Mouse (Mus musculus): ENCODE measurements at regions not wholly inside any gene's neighbourhood (a gene's known extent, or its start where the extent isn't known, plus 50 kb on each side); places are given as distances from the start of the nearest gene placed in this dataset.

DNA sequence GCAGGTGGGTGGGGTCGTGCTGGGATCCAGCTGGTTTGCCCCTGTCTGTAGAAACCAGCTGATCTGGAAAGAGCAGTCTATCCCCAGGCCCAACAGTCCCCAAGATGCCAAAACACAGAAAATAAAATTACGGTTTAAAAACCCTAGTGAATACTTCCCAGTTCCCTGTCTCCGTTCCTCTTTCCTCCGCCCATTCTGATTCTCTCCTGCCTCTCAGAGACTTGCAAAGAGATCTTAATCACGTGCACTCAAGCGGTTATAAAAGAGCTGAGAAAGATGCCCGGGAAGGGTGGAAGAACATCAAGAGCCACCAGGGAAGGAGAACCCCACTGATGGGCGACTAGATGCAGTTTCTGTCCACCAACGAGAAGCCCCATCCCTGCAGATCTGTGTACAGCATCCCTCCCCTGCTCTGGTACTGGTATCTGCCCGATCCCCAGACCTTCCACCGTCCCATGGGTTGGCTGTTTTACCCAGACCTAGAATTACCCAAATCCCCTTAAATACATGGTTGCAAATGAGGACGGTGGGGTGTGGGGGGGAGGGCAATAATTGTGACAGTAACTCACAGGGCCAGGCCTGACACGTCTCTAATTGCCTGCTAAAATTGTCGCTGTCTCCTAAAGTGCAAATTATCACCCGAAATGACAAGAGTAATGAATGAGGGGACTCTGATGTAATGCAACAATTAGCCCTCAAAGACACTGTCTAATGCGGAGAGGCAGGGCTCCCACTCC is 202.1 kb downstream of the Cryba4 start:
- 27% methylated on average over 16 of the region's 16 CpGs for WGBS

DNA sequence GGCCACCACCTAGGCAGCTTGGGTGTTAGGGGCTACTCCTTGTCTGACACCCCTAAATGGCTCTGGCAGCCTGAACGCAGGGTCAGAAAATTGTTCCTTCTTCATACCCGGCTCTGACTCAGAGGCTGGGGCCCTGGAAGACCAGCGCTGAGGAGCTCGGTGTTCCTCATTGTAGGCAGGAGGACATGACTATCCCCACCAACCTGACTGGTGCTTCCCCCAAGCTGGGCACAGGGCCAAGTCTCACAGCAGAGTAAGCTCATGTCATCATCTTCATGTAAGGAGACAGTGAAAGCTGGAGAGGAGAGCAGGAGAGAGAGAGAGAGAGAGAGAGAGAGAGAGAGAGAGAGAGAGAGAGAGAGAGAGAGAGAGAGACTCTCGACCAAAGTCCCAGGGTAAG is 201.4 kb downstream of the Cryba4 start:
- no peak overlapping the region for H3K27ac ChIP-seq (ENCODE audit: low read depth, low read length)
- H3K4me2 ChIP-seq (ENCODE audit: low read depth, low read length) = no peak overlapping the region
- no peak overlapping the region for H3K4me3 ChIP-seq (ENCODE audit: low read depth, low read length)
- no peaks in the 10 kb centered on the region for H3K9me3 ChIP-seq (ENCODE audit: control insufficient read depth, low read length)
- peaks cover 9% of the 10 kb centered on the region; the same call in 1 of the 2 replicates for H3K4me1 ChIP-seq (ENCODE audit: control insufficient read depth, insufficient read depth, low read length)
- no peaks in the 10 kb centered on the region for H3K27me3 ChIP-seq (ENCODE audit: control insufficient read depth, insufficient read depth, low read length)
- H3K9ac ChIP-seq (replicated peaks; ENCODE audit: low read depth, low read length) = no peak overlapping the region
- no peaks in the 10 kb centered on the region for H3K36me3 ChIP-seq (ENCODE audit: control insufficient read depth, insufficient read depth, low read length)
- WGBS = 71% methylated on average over 5 of the region's 5 CpGs
- no peak for ATAC-seq (ENCODE audit: low read depth)

More for the DNA sequence above, 202.1 kb downstream of the Cryba4 start:
- Histone ChIP-seq H3K4me3 (ENCODE audit: low read depth, low read length) (no peak overlapping the region), H3K4me2 (ENCODE audit: low read depth, low read length) (no peak overlapping the region), H3K27me3 (ENCODE audit: control insufficient read depth, insufficient read depth, low read length) (no peaks in the 10 kb centered on the region), H3K4me1 (ENCODE audit: control insufficient read depth, insufficient read depth, low read length) (peaks cover 9% of the 10 kb centered on the region; the same call in 1 of the 2 replicates), H3K27ac (ENCODE audit: low read depth, low read length) (no peak overlapping the region), H3K36me3 (ENCODE audit: control insufficient read depth, insufficient read depth, low read length) (no peaks in the 10 kb centered on the region), H3K9me3 (ENCODE audit: control insufficient read depth, low read length) (no peaks in the 10 kb centered on the region), H3K9ac (replicated peaks; ENCODE audit: low read depth, low read length) (no peak overlapping the region)
- peak; percentile 54; the same call in 1 of the 2 replicates for ATAC-seq (ENCODE audit: low read depth)

DNA sequence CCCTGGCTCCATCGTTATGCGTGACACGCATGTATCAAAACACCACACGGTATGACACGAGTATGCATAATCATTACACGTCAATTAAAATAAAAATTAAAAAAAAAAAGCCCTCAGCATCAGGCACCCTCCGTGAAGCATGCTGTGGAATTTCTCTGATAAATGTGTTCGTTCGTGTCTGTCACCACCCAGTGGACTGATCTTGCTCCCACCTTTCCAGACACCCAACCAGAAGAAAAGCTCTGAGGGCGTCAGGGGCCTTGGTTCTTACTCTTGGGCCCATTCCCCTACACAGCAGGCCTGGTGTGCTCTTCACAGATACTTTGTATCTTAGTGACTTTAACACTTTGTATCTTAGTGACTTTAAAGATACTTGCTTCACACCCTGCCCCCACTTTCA is 200.5 kb downstream of the Cryba4 start:
- H3K4me2 ChIP-seq (ENCODE audit: low read depth, low read length) = no peak overlapping the region

DNA sequence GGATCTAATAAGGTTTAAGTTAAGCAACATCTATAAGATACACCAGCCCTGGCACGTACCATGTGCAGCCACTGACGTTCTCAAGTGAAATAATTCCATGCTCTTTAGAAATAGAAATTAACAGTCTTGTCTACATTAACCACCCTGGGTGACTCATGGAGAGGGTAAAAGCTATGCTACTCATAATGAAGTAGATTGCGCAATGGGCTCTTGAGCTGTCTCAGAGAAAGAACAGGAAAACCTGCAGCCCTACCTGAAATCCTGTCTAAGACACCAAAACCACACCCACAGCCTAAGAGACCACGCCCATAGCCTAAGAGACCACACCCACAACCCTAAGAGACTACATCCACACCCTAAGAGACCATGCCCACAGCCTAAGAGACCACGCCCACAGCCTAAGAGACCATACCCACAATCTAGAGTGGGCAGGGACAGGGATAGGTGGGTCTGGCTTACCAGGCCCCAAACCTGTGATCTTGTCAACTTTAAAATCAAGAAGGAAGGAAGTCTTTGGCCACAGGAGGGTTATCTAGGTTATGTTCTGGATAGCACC is 198.6 kb downstream of the Cryba4 start:
- peaks cover 9% of the 10 kb centered on the region; the same call in 1 of the 2 replicates for H3K4me1 ChIP-seq (ENCODE audit: control insufficient read depth, insufficient read depth, low read length)
- H3K36me3 ChIP-seq (ENCODE audit: control insufficient read depth, insufficient read depth, low read length) = no peaks in the 10 kb centered on the region
- H3K27me3 ChIP-seq (ENCODE audit: control insufficient read depth, insufficient read depth, low read length) = no peaks in the 10 kb centered on the region
- 88% methylated on average over 5 of the region's 5 CpGs for WGBS
- H3K4me3 ChIP-seq (ENCODE audit: low read depth, low read length) = no peak overlapping the region
- no peak for ATAC-seq (ENCODE audit: low read depth)
- no peak overlapping the region for H3K4me2 ChIP-seq (ENCODE audit: low read depth, low read length)
- no peaks in the 10 kb centered on the region for H3K9me3 ChIP-seq (ENCODE audit: control insufficient read depth, low read length)
- no peak overlapping the region for H3K27ac ChIP-seq (ENCODE audit: low read depth, low read length)
- no peak overlapping the region for H3K9ac ChIP-seq (replicated peaks; ENCODE audit: low read depth, low read length)

More for the DNA sequence above, 200.5 kb downstream of the Cryba4 start:
- no peak overlapping the region for H3K9ac ChIP-seq (replicated peaks; ENCODE audit: low read depth, low read length)
- H3K36me3 ChIP-seq (ENCODE audit: control insufficient read depth, insufficient read depth, low read length) = no peaks in the 10 kb centered on the region
- ATAC-seq (ENCODE audit: low read depth) = no peak
- 83% methylated on average over 10 of the region's 10 CpGs for WGBS
- no peak overlapping the region for H3K4me3 ChIP-seq (ENCODE audit: low read depth, low read length)
- H3K9me3 ChIP-seq (ENCODE audit: control insufficient read depth, low read length) = no peaks in the 10 kb centered on the region
- no peaks in the 10 kb centered on the region for H3K27me3 ChIP-seq (ENCODE audit: control insufficient read depth, insufficient read depth, low read length)
- H3K27ac ChIP-seq (ENCODE audit: low read depth, low read length) = no peak overlapping the region
- H3K4me1 ChIP-seq (ENCODE audit: control insufficient read depth, insufficient read depth, low read length) = peaks cover 9% of the 10 kb centered on the region; the same call in 1 of the 2 replicates

DNA sequence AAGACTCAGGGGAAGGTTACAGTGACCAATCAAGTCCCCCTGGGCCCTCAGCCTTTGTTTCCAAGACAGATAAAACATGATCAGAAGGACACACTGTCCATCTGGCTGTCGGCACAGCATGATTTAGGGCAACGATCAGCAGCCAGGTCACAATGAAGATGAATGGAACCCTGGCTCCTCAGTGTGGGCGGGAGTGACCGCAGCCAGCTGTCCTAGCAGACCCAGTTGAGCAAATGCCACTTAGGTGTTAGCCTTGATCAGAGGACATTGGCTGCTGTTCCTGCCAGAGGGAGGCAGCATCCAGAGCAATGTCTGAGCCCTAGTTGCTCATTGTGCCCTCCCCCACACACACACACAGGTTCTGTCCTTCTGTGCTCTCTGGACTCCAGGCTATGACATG is 197.3 kb downstream of the Cryba4 start:
- Histone ChIP-seq H3K36me3 (ENCODE audit: control insufficient read depth, insufficient read depth, low read length) (no peaks in the 10 kb centered on the region), H3K27ac (ENCODE audit: low read depth, low read length) (no peak overlapping the region), H3K27me3 (ENCODE audit: control insufficient read depth, insufficient read depth, low read length) (no peaks in the 10 kb centered on the region), H3K4me3 (ENCODE audit: low read depth, low read length) (no peak overlapping the region), H3K9me3 (ENCODE audit: control insufficient read depth, low read length) (no peaks in the 10 kb centered on the region), H3K9ac (replicated peaks; ENCODE audit: low read depth, low read length) (no peak overlapping the region), H3K4me1 (ENCODE audit: control insufficient read depth, insufficient read depth, low read length) (peaks cover 9% of the 10 kb centered on the region; the same call in 1 of the 2 replicates), H3K4me2 (ENCODE audit: low read depth, low read length) (no peak overlapping the region)
- 52% methylated on average over 4 of the region's 4 CpGs for WGBS
- no peak for ATAC-seq (ENCODE audit: low read depth)

DNA sequence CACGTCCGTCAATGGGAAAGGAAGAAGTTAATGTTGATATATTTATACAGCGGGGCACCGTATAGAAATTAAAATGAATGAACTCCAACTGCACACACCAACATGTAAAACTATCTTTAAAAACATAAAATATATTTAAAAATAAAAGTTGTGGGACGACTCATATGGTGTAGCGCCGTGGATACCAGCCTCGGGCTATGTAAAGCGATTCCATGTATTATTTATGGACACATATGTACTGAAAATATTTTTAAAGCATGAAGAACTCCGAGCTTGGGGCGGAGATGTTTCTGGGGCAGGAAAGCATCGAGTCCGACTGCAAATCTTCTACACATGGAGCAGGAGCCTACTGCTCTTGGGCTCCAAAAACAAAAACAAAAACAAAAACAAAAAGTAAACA is 182.4 kb downstream of the Cryba4 start:
- H3K27ac ChIP-seq (ENCODE audit: low read depth, low read length) = no peak overlapping the region
- no peaks in the 10 kb centered on the region for H3K27me3 ChIP-seq (ENCODE audit: control insufficient read depth, insufficient read depth, low read length)
- H3K9ac ChIP-seq (replicated peaks; ENCODE audit: low read depth, low read length) = no peak overlapping the region
- H3K9me3 ChIP-seq (ENCODE audit: control insufficient read depth, low read length) = no peaks in the 10 kb centered on the region
- no peak overlapping the region for H3K4me2 ChIP-seq (ENCODE audit: low read depth, low read length)
- 87% methylated on average over 13 of the region's 13 CpGs for WGBS
- no peaks in the 10 kb centered on the region for H3K4me1 ChIP-seq (ENCODE audit: control insufficient read depth, insufficient read depth, low read length)
- H3K4me3 ChIP-seq (ENCODE audit: low read depth, low read length) = no peak overlapping the region
- no peaks in the 10 kb centered on the region for H3K36me3 ChIP-seq (ENCODE audit: control insufficient read depth, insufficient read depth, low read length)
- no peak for ATAC-seq (ENCODE audit: low read depth)

DNA sequence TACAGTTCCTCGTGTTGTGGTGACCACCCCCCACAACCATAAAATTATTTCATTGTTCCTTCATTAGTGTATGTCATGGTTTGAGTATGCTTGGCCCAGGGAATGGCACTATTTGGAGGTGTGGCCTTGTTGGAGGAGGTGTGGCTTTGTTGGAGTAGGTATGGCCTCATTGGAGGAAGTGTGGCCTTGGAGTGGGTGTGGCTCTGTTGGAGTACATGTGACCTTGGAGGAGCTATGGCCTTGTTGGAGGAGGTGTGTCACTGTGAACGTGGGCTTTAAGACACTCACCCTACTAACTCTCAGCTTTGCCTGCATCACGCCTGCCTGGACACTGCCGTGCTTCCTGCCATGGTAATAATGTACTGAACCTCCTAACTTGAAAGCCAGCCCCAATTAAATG is 179.9 kb downstream of the Cryba4 start:
- no peak overlapping the region for H3K27ac ChIP-seq (ENCODE audit: low read depth, low read length)
- H3K27me3 ChIP-seq (ENCODE audit: control insufficient read depth, insufficient read depth, low read length) = no peaks in the 10 kb centered on the region
- no peak overlapping the region for H3K4me3 ChIP-seq (ENCODE audit: low read depth, low read length)
- H3K36me3 ChIP-seq (ENCODE audit: control insufficient read depth, insufficient read depth, low read length) = no peaks in the 10 kb centered on the region
- WGBS = 61% methylated on average over 4 of the region's 4 CpGs
- H3K9me3 ChIP-seq (ENCODE audit: control insufficient read depth, low read length) = no peaks in the 10 kb centered on the region
- no peak overlapping the region for H3K4me2 ChIP-seq (ENCODE audit: low read depth, low read length)
- H3K9ac ChIP-seq (replicated peaks; ENCODE audit: low read depth, low read length) = no peak overlapping the region
- peaks cover 5% of the 10 kb centered on the region; the same call in 1 of the 2 replicates for H3K4me1 ChIP-seq (ENCODE audit: control insufficient read depth, insufficient read depth, low read length)
- no peak for ATAC-seq (ENCODE audit: low read depth)

DNA sequence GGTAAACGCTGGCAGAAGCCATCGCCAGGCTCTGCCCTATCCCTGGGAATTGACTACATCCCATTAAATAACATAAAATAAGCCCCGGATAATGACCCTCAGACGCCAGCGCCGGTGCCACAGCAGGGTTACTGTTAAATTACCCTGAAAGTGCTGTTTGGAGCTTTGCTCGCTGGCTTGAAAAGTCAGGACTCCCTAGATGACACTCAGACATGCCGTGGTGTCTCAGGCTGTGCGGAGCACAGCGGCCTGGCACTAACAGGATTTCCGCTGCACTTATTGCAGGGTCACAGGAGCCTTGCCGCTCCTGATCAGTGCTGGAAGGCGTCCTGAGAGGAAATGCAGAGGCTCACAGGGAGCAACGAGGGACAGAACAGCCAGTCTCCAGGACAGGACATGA is 175.2 kb downstream of the Cryba4 start:
- H3K36me3 ChIP-seq (ENCODE audit: control insufficient read depth, insufficient read depth, low read length) = no peaks in the 10 kb centered on the region
- H3K4me2 ChIP-seq (ENCODE audit: low read depth, low read length) = no peak overlapping the region
- 5% methylated on average over 14 of the region's 14 CpGs for WGBS
- no peak overlapping the region for H3K4me3 ChIP-seq (ENCODE audit: low read depth, low read length)
- no peak for ATAC-seq (ENCODE audit: low read depth)
- no peak overlapping the region for H3K27ac ChIP-seq (ENCODE audit: low read depth, low read length)
- no peak overlapping the region for H3K9ac ChIP-seq (replicated peaks; ENCODE audit: low read depth, low read length)
- H3K4me1 ChIP-seq (ENCODE audit: control insufficient read depth, insufficient read depth, low read length) = peaks cover 5% of the 10 kb centered on the region; the same call in 1 of the 2 replicates
- no peaks in the 10 kb centered on the region for H3K9me3 ChIP-seq (ENCODE audit: control insufficient read depth, low read length)
- no peaks in the 10 kb centered on the region for H3K27me3 ChIP-seq (ENCODE audit: control insufficient read depth, insufficient read depth, low read length)

DNA sequence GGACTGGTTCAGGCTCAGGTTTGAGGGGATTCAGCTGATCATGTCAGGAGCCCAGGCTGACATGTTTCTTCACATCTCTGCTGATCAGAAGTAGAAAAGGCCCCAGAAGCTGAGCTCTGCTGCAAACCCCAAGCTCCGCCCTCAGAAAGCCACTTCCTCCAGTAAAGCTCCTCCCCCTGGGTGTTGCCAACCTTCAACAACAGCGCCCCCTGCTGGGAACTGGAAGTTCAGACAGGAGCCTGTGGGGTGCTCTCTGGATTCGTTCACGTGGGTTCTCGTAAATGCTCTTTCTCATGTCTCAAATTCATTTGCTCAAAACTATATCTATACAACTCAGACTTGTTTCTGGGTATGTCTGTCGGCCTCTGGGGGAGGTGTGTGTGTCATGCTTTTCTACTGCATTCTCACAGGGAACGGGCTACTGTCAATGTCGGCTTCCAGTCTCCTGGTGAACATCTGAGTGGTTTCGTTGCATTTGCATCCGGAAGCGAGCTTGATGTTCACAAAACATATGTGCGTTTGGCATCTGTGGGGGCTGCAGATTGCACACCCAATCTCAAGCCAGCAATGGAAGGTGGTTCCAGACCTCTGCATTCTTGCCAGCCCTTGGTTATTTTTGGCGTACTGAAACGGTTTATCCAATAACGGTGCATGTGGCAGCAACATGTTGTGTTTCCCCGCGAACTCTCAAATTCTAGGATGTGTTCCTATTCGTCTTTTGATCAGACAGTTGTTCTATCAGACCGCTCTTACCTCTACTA is 174.3 kb downstream of the Cryba4 start:
- peaks cover 5% of the 10 kb centered on the region; the same call in 1 of the 2 replicates for H3K4me1 ChIP-seq (ENCODE audit: control insufficient read depth, insufficient read depth, low read length)
- no peak overlapping the region for H3K4me2 ChIP-seq (ENCODE audit: low read depth, low read length)
- H3K27ac ChIP-seq (ENCODE audit: low read depth, low read length) = no peak overlapping the region
- H3K4me3 ChIP-seq (ENCODE audit: low read depth, low read length) = no peak overlapping the region
- H3K36me3 ChIP-seq (ENCODE audit: control insufficient read depth, insufficient read depth, low read length) = no peaks in the 10 kb centered on the region
- no peak for ATAC-seq (ENCODE audit: low read depth)
- no peaks in the 10 kb centered on the region for H3K9me3 ChIP-seq (ENCODE audit: control insufficient read depth, low read length)
- no peaks in the 10 kb centered on the region for H3K27me3 ChIP-seq (ENCODE audit: control insufficient read depth, insufficient read depth, low read length)
- 86% methylated on average over 19 of the region's 19 CpGs for WGBS
- no peak overlapping the region for H3K9ac ChIP-seq (replicated peaks; ENCODE audit: low read depth, low read length)
